11 mouse cellular contexts compared by ENCODE assay signal in genomic region chr1:119209607-119210007, GRCm38 (mm10).
DNase-seq lines count a peak whose midpoint lies in the region; ATAC-seq lines count a peak whose summit lies in the region.
"Had no signal": no experiment of that assay in that cellular context is flagged by ENCODE, and none has a peak within 500 bp of the region (broad histone marks: within the 10 kb centered on the region; RNA-seq: fewer than 3 reads in every experiment).

No protein-coding gene starts in this region.

- H3K4me3 ChIP-seq in forebrain, embryonic 14.5 days (ENCODE audit: low read depth, low read length) = no peak overlapping the region
- H3K4me3 ChIP-seq: erythroblast, embryonic 14.5 days had no signal

- H3K27ac ChIP-seq in forebrain, embryonic 14.5 days (ENCODE audit: low read depth, low read length) = no peak overlapping the region

- no peaks in the 10 kb centered on the region for H3K9me3 ChIP-seq in forebrain, embryonic 14.5 days (replicated peaks; ENCODE audit: control insufficient read depth, low read length)

- intact Hi-C loops in heart, postnatal 14 days (cut with DNase I) = no loop called here

- H3K4me2 ChIP-seq in forebrain, embryonic 14.5 days (ENCODE audit: low read length) = no peak overlapping the region

- no peaks in the 10 kb centered on the region for H3K36me3 ChIP-seq in forebrain, embryonic 14.5 days (ENCODE audit: control insufficient read depth, insufficient read depth, low read length)

- H3K27me3 ChIP-seq in forebrain, embryonic 14.5 days (replicated peaks; ENCODE audit: control insufficient read depth, insufficient read depth, low read length) = no peaks in the 10 kb centered on the region

- no peak overlapping the region for H3K9ac ChIP-seq in forebrain, embryonic 14.5 days (ENCODE audit: low read length)

- no peaks in the 10 kb centered on the region for H3K4me1 ChIP-seq in forebrain, embryonic 14.5 days (ENCODE audit: control insufficient read depth, insufficient read depth, low read length)

- ATAC-seq in forebrain, embryonic 14.5 days = no peak
- ATAC-seq in granulocyte monocyte progenitor cell, adult 5-6 weeks (replicated peaks; ENCODE audit: poor library complexity, severe bottlenecking) = no peak
- ATAC-seq: midbrain, embryonic 16.5 days had no signal

- WGBS in forebrain, embryonic 14.5 days = 58% methylated on average over 7 of the region's 7 CpGs

- DNase-seq in cerebellum, postnatal 14 days = peak; percentile 20 to 32
- no peak for DNase-seq in cerebellum, adult 9-11 months
- DNase-seq in ZHBTc4 (ENCODE audit: low read depth, low spot score) = peak; percentile 59
- DNase-seq in heart, postnatal 14 days = peak; percentile 46 to 67
- peak; percentile 83 to 90 for DNase-seq in kidney, postnatal 36 days
- no peak for DNase-seq in forebrain, embryonic 14.5 days (ENCODE audit: low spot score)
- no peak for DNase-seq in left cerebral cortex, adult 11 months (ENCODE audit: low spot score)
- DNase-seq: cerebellum, adult 8-10 months had no signal

Comparison
In these comparisons a context has a peak if more than half of its experiments do, and no peak if none do; other contexts are left out.
1. DNase-seq: peak in cerebellum, postnatal 14 days (2 of 2), ZHBTc4 (single experiment), heart, postnatal 14 days (2 of 2) and kidney, postnatal 36 days (2 of 2); none in cerebellum, adult 9-11 months (single experiment), forebrain, embryonic 14.5 days (single experiment) and left cerebral cortex, adult 11 months (single experiment).